Mouse (Mus musculus) kidney, postnatal 10 days (tissue): Measurements from ENCODE around the gene Patj.
A peak's percentile ranks its signal among the peaks of the same experiment; 100 is the strongest.

ENCODE experiments used
- DNase-seq: peaks from one replicate; pipeline ENCODE4 v3.0.0; 2021; ENCODE audit warnings: mixed read lengths

Gene Patj

GRCm38 (mm10) chr4:98511964-98512743 lies 116.6 kb downstream of the Patj start:
- DNase-seq = no peak

- no peak for DNase-seq
Observed at GRCm38 (mm10) chr4:98520492-98520891, 124.9 kb downstream of the Patj start.

GRCm38 (mm10) chr4:98524525-98524924 lies 128.9 kb downstream of the Patj start:
- no peak for DNase-seq

GRCm38 (mm10) chr4:98535446-98535845 lies 139.9 kb downstream of the Patj start:
- no peak for DNase-seq

GRCm38 (mm10) chr4:98541591-98541990 lies 146.0 kb downstream of the Patj start:
- no peak for DNase-seq

- no peak for DNase-seq
Observed at GRCm38 (mm10) chr4:98543001-98543400, 147.4 kb downstream of the Patj start.

GRCm38 (mm10) chr4:98545376-98545775 lies 149.8 kb downstream of the Patj start:
- DNase-seq = peak; percentile 34

GRCm38 (mm10) chr4:98546456-98547176 lies 151.0 kb downstream of the Patj start:
- DNase-seq = no peak

- no peak for DNase-seq
Observed at GRCm38 (mm10) chr4:98549491-98549890, 153.9 kb downstream of the Patj start.

GRCm38 (mm10) chr4:98550116-98550515 lies 154.5 kb downstream of the Patj start:
- DNase-seq = no peak

GRCm38 (mm10) chr4:98555666-98556065 lies 160.1 kb downstream of the Patj start:
- no peak for DNase-seq

GRCm38 (mm10) chr4:98556449-98556848 lies 160.9 kb downstream of the Patj start:
- no peak for DNase-seq

- no peak for DNase-seq
Observed at GRCm38 (mm10) chr4:98557192-98557591, 161.6 kb downstream of the Patj start.

- no peak for DNase-seq
Observed at GRCm38 (mm10) chr4:98560196-98560830, 164.7 kb downstream of the Patj start.

GRCm38 (mm10) chr4:98563082-98563481 lies 167.5 kb downstream of the Patj start:
- DNase-seq = no peak

GRCm38 (mm10) chr4:98563506-98564195 lies 168.1 kb downstream of the Patj start:
- peak; percentile 69 for DNase-seq

- no peak for DNase-seq
Observed at GRCm38 (mm10) chr4:98564196-98564865, 168.7 kb downstream of the Patj start.

- DNase-seq = no peak
Observed at GRCm38 (mm10) chr4:98566741-98567140, 171.2 kb downstream of the Patj start.

GRCm38 (mm10) chr4:98567457-98567856 lies 171.9 kb downstream of the Patj start:
- DNase-seq = no peak

GRCm38 (mm10) chr4:98569904-98570303 lies 174.3 kb downstream of the Patj start:
- DNase-seq = no peak

GRCm38 (mm10) chr4:98577275-98577674 lies 181.7 kb downstream of the Patj start:
- no peak for DNase-seq

- DNase-seq = no peak
Observed at GRCm38 (mm10) chr4:98577957-98578541, 182.5 kb downstream of the Patj start.
